Mouse (Mus musculus): ENCODE measurements around the gene Slc41a3. TPM values are rescaled to one million over a fixed set of nuclear protein-coding genes. Genes with fewer than 3 reads are reported as not detected.
A peak's percentile ranks its signal among the peaks of the same experiment; 100 is the strongest.

Slc41a3 gene
- total and polyA plus RNA-seq, 3 experiments: 0.10 to 0.59 (median 0.15) TPM

DNA sequence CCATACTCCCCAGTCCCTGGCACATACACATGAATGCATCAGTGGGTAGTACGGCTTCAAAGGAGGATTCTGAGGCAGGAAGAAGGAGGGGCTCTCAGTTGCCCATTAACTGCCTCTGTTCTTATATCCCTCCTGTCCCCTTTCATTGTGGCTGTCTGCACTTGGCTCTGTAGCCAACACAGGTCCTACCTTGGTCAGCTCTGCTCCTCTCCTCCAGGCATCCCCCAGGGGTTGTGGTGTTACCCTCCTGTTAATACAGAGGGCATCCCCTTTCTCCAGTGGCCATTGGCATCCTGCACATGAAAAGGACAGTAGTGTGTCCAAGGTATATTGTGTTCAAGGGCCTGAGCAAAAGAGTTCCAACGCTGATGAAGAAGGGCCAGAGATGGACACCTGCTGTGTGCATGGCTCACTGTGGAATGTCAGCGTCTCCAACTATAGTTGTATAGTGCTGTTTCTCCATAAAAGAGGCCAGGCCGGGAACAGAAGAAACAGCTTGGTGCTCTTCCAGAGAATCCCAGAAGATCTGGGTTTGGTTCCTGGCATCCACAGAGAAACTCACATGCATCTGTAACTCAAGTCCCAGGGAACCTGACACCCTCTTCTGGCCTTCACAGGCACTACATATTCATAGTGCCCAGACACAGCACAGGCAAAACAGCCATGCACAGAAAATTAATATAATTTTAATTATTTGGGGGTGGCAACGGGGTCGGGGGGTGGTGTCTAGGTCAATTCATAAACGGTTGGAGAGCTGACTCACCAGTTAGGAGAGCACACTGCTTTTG lies 20.9 kb downstream of the Slc41a3 start:
- no peak overlapping the region for H3K4me3 ChIP-seq (replicated peaks in 1 of 3; ENCODE audit: low read depth in 2 of 3, low read length in 2 of 3, poor library complexity in 1 of 3)
- peak in 1 of 2 experiments; percentile 11; a peak in 1 of 4 replicates for TF ChIP-seq CTCF (conservative IDR thresholded peaks at IDR 0.05 in 1 of 2, IDR thresholded peaks at IDR 0.05 in 1 of 2; ENCODE audit: low read depth in 2 of 2, low read length in 2 of 2)
- no peak for TF ChIP-seq IRF4 (IDR thresholded peaks at IDR 0.05; ENCODE audit: low read depth, low read length)
- H3K9me3 ChIP-seq (replicated peaks; ENCODE audit: low read length): no peaks in the 10 kb centered on the region
- peaks cover 0 to 4% of the 10 kb centered on the region in 2 experiments; a peak in 1 of 4 replicates for H3K4me1 ChIP-seq (ENCODE audit: control insufficient read depth in 1 of 2, insufficient read depth in 2 of 2)
- no peak overlapping the region for H3K9ac ChIP-seq (ENCODE audit: insufficient read depth, low read depth)
- H3K4me2 ChIP-seq (ENCODE audit: insufficient read depth, low read depth, poor library complexity, severe bottlenecking): no peak overlapping the region
- dilution Hi-C loops (cut with MboI; ENCODE audit: extremely low pct_ligation_motif_present, extremely low pct_unique_long_range_greater_than_20kb, low sequenced_read_pairs) (no loop called here), in situ Hi-C loops (cut with MboI; ENCODE audit: low pct_ligation_motif_present, low pct_unique_long_range_greater_than_20kb, low sequenced_read_pairs) (no loop called here)
- no peaks in the 10 kb centered on the region for H3K36me3 ChIP-seq (replicated peaks in 1 of 2; ENCODE audit: control insufficient read depth in 1 of 2, insufficient read depth in 1 of 2, low read length in 1 of 2)
- H3K27ac ChIP-seq (ENCODE audit: insufficient read depth, low read depth): no peak overlapping the region
- DNase-seq (ENCODE audit: extremely low read depth): no peak
- H3K79me2 ChIP-seq (replicated peaks; ENCODE audit: control insufficient read depth, extremely low read depth, insufficient read depth, poor library complexity, severe bottlenecking): no peaks in the 10 kb centered on the region
- H3K27me3 ChIP-seq (replicated peaks): peaks cover 55% of the 10 kb centered on the region

GRCm38 (mm10) chr6:90627556-90627955 lies 23.0 kb downstream of the Slc41a3 start:
- Histone ChIP-seq H3K4me3 (replicated peaks in 1 of 3; ENCODE audit: low read depth in 2 of 3, low read length in 2 of 3, poor library complexity in 1 of 3) (no peak overlapping the region), H3K79me2 (replicated peaks; ENCODE audit: control insufficient read depth, extremely low read depth, insufficient read depth, poor library complexity, severe bottlenecking) (no peaks in the 10 kb centered on the region), H3K4me2 (ENCODE audit: insufficient read depth, low read depth, poor library complexity, severe bottlenecking) (no peak overlapping the region), H3K36me3 (replicated peaks in 1 of 2; ENCODE audit: control insufficient read depth in 1 of 2, insufficient read depth in 1 of 2, low read length in 1 of 2) (no peaks in the 10 kb centered on the region), H3K9ac (ENCODE audit: insufficient read depth, low read depth) (no peak overlapping the region), H3K27me3 (replicated peaks) (peaks cover 35% of the 10 kb centered on the region), H3K9me3 (replicated peaks; ENCODE audit: low read length) (no peaks in the 10 kb centered on the region), H3K4me1 (ENCODE audit: control insufficient read depth in 1 of 2, insufficient read depth in 2 of 2) (peaks cover 0 to 7% of the 10 kb centered on the region in 2 experiments; a peak in 1 of 4 replicates), H3K27ac (ENCODE audit: insufficient read depth, low read depth) (no peak overlapping the region)
- dilution Hi-C loops (cut with MboI; ENCODE audit: extremely low pct_ligation_motif_present, extremely low pct_unique_long_range_greater_than_20kb, low sequenced_read_pairs) (no loop called here), in situ Hi-C loops (cut with MboI; ENCODE audit: low pct_ligation_motif_present, low pct_unique_long_range_greater_than_20kb, low sequenced_read_pairs) (no loop called here)
- TF ChIP-seq MYC (IDR thresholded peaks at IDR 0.05; ENCODE audit: low read depth, low read length) (no peak), ZNF384 (IDR thresholded peaks at IDR 0.05; ENCODE audit: low read depth, low read length) (no peak), SIN3A (IDR thresholded peaks at IDR 0.05; ENCODE audit: low read length) (no peak), MAZ (IDR thresholded peaks at IDR 0.05; ENCODE audit: low read depth, low read length) (no peak), NRF1 (IDR thresholded peaks at IDR 0.05; ENCODE audit: low read depth, low read length) (no peak)
- DNase-seq (ENCODE audit: extremely low read depth): no peak

DNA sequence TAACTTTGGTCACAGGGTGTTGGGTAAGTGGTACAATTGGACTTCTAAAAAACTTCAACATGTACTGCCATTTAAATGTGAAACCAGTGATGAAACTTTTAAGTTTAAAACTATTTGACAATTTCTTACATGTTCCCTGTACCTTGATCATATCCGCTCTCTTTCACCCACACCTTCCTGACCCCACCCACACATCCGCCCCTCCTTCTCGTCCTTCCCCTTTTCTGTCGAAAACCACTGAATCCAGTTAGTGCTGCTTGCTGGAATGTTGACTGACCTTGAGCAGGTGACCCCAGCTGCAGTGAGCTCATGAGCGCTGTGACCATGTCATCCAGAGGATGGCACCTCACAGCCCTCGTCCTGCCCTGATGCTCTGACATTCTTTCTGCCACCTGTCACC lies 25.0 kb downstream of the Slc41a3 start:
- no peak for DNase-seq (ENCODE audit: extremely low read depth)
- Histone ChIP-seq H3K36me3 (replicated peaks in 1 of 2; ENCODE audit: control insufficient read depth in 1 of 2, insufficient read depth in 1 of 2, low read length in 1 of 2) (no peaks in the 10 kb centered on the region), H3K27me3 (replicated peaks) (peaks cover 18% of the 10 kb centered on the region), H3K4me1 (ENCODE audit: control insufficient read depth in 1 of 2, insufficient read depth in 2 of 2) (peaks cover under 1 to 7% of the 10 kb centered on the region in 2 experiments; a peak in 1 of 4 replicates), H3K9ac (ENCODE audit: insufficient read depth, low read depth) (no peak overlapping the region), H3K4me2 (ENCODE audit: insufficient read depth, low read depth, poor library complexity, severe bottlenecking) (no peak overlapping the region), H3K27ac (ENCODE audit: insufficient read depth, low read depth) (no peak overlapping the region), H3K9me3 (replicated peaks; ENCODE audit: low read length) (no peaks in the 10 kb centered on the region), H3K4me3 (replicated peaks in 1 of 3; ENCODE audit: low read depth in 2 of 3, low read length in 2 of 3, poor library complexity in 1 of 3) (no peak overlapping the region), H3K79me2 (replicated peaks; ENCODE audit: control insufficient read depth, extremely low read depth, insufficient read depth, poor library complexity, severe bottlenecking) (no peaks in the 10 kb centered on the region)
- in situ Hi-C loops (cut with MboI; ENCODE audit: low pct_ligation_motif_present, low pct_unique_long_range_greater_than_20kb, low sequenced_read_pairs): no loop called here
- no peak for TF ChIP-seq USF1 (IDR thresholded peaks at IDR 0.05; ENCODE audit: low read depth, low read length)
- TF ChIP-seq SMC3 (IDR thresholded peaks at IDR 0.05; ENCODE audit: low read depth, low read length): no peak
- no peak for TF ChIP-seq MYC (IDR thresholded peaks at IDR 0.05; ENCODE audit: low read depth, low read length)
- TF ChIP-seq USF2 (conservative IDR thresholded peaks at IDR 0.05; ENCODE audit: low read depth, low read length): no peak
- TF ChIP-seq MXI1 (IDR thresholded peaks at IDR 0.05; ENCODE audit: low read depth, low read length): no peak
- TF ChIP-seq MEF2A (IDR thresholded peaks at IDR 0.05; ENCODE audit: borderline replicate concordance, low read depth, low read length): no peak
- no peak for TF ChIP-seq NRF1 (IDR thresholded peaks at IDR 0.05; ENCODE audit: low read depth, low read length)
- no peak for TF ChIP-seq POLR2A (IDR thresholded peaks at IDR 0.05; ENCODE audit: low read depth, low read length)
- no peak for TF ChIP-seq ELF1 (IDR thresholded peaks at IDR 0.05; ENCODE audit: low read depth, low read length)
- TF ChIP-seq MAZ (IDR thresholded peaks at IDR 0.05; ENCODE audit: low read depth, low read length): no peak
- no peak for TF ChIP-seq SIN3A (IDR thresholded peaks at IDR 0.05; ENCODE audit: low read length)
- no peak for TF ChIP-seq ZMIZ1 (IDR thresholded peaks at IDR 0.05; ENCODE audit: low read depth, low read length)
- no peak for TF ChIP-seq IRF4 (IDR thresholded peaks at IDR 0.05; ENCODE audit: low read depth, low read length)
- TF ChIP-seq PAX5 (IDR thresholded peaks at IDR 0.05; ENCODE audit: low read length): no peak
- dilution Hi-C loops (cut with MboI; ENCODE audit: extremely low pct_ligation_motif_present, extremely low pct_unique_long_range_greater_than_20kb, low sequenced_read_pairs): no loop called here

Data from CH12.LX (cell line).